Mouse (Mus musculus) embryonic stem cell, embryonic (primary cell): ENCODE results near the gene Metrn.

Source experiments
- CTCF ChIA-PET, 4 experiments: fragments of 300-600 bp in 2 of 4; fragments of 350-600 bp in 2 of 4; sonication (Branson Sonifier 250); formaldehyde crosslinking; loops; one replicate each; lab custom pipeline; 2022; ENCODE audit warnings: inconsistent platforms in 2 of 4; lab: Charles Lee
- POLR2A ChIA-PET, 4 experiments: fragments of 300-600 bp in 2 of 4; fragments of 350-600 bp in 2 of 4; sonication (Branson Sonifier 250); formaldehyde crosslinking; loops; one replicate each; lab custom pipeline; 2022; ENCODE audit warnings: antibody characterized with exemption in 4 of 4, inconsistent platforms in 1 of 4; lab: Charles Lee

Gene Metrn

GRCm38 (mm10) chr17:25834595-25835222 is 37.8 kb upstream of the Metrn start:
- ChIA-PET POLR2A (interaction anchor here in 2 of 4 experiments (0.7 to 9.2 kb wide), 16 partner anchors 10 to 398 kb away, joined by 3 to 114 read pairs (median 19); partner anchors contain the start of genes Mcrip2 (in 2 of the 2), Rhot2 (in 2 of the 2), Wdr24 (in 2 of the 2) and Gm20683 (in 1 of the 2)), CTCF (interaction anchor here in 1 of 4 experiments (1.2 to 1.4 kb wide), 2 partner anchors 34 to 111 kb away, joined by 3 read pairs; no protein-coding TSS in a partner anchor)

- CTCF ChIA-PET = interaction anchor here in 3 of 4 experiments (1.0 to 2.1 kb wide), 7 partner anchors 10 to 266 kb away, joined by 3 to 7 read pairs (median 5); partner anchors contain the start of gene Rhot2 (in 2 of the 3)
- POLR2A ChIA-PET = interaction anchor here in 3 of 4 experiments (0.7 to 9.2 kb wide), 60 partner anchors 8 to 1098 kb away, joined by 3 to 114 read pairs (median 8); partner anchors contain the start of genes Mcrip2 (in 3 of the 3), Rhot2 (in 3 of the 3), Wdr24 (in 3 of the 3) and Wdr90 (in 3 of the 3)
These were observed 37.1 kb upstream of the Metrn start for GRCm38 (mm10) chr17:25833961-25834594.

- ChIA-PET CTCF (interaction anchor here (0.6 to 2.1 kb wide), 24 partner anchors 9 to 410 kb away, joined by 3 to 11 read pairs (median 4); partner anchors contain the start of genes Rhot2 (in 3 of the 4), Wdr24 (in 2 of the 4), Chtf18 (in 1 of the 4) and Fam234a (in 1 of the 4)), POLR2A (interaction anchor here (0.5 to 9.2 kb wide), 128 partner anchors 8 to 1354 kb away, joined by 3 to 114 read pairs (median 5); partner anchors contain the start of genes Chtf18 (in 4 of the 4), Rpusd1 (in 4 of the 4), Gm20683 (in 3 of the 4) and Mcrip2 (in 3 of the 4))
These were observed 36.3 kb upstream of the Metrn start, which contains the start of gene Stub1 for GRCm38 (mm10) chr17:25833291-25833663. Stub1 (minus strand) TSS chr17:25833404.

GRCm38 (mm10) chr17:25832436-25833290 is 35.7 kb upstream of the Metrn start:
- POLR2A ChIA-PET = interaction anchor here (0.5 to 9.2 kb wide), 142 partner anchors 9 to 1354 kb away, joined by 3 to 114 read pairs (median 5); partner anchors contain the start of genes Chtf18 (in 4 of the 4), Rpusd1 (in 4 of the 4), Gm20683 (in 3 of the 4) and Mcrip2 (in 3 of the 4)
- CTCF ChIA-PET = interaction anchor here (0.6 to 2.1 kb wide), 27 partner anchors 9 to 885 kb away, joined by 3 to 11 read pairs (median 4); partner anchors contain the start of genes Rhot2 (in 3 of the 4), Wdr24 (in 2 of the 4), Chtf18 (in 1 of the 4) and Fam234a (in 1 of the 4)

- CTCF ChIA-PET = interaction anchor here (0.6 to 2.1 kb wide), 10 partner anchors 8 to 437 kb away, joined by 3 to 11 read pairs (median 5); partner anchors contain the start of genes Chtf18 (in 1 of the 4), Narfl (in 1 of the 4), Rpusd1 (in 1 of the 4) and Wdr24 (in 1 of the 4)
- POLR2A ChIA-PET = interaction anchor here (0.5 to 9.2 kb wide), 55 partner anchors 8 to 1304 kb away, joined by 3 to 114 read pairs (median 8); partner anchors contain the start of genes Gm20683 (in 3 of the 4), Wdr24 (in 3 of the 4), Chtf18 (in 2 of the 4) and Fbxl16 (in 2 of the 4)
These were observed 34.7 kb upstream of the Metrn start for GRCm38 (mm10) chr17:25831451-25832281.

- POLR2A ChIA-PET = interaction anchor here (0.5 to 9.2 kb wide), 15 partner anchors 7 to 1108 kb away, joined by 3 to 114 read pairs (median 22); partner anchors contain the start of genes Gm20683 (in 3 of the 4), Rhot2 (in 2 of the 4), AC134908.4 (in 1 of the 4) and Chtf18 (in 1 of the 4)
- CTCF ChIA-PET = interaction anchor here in 1 of 4 experiments (1.2 kb wide), 1 partner anchor 179 kb away, joined by 4 read pairs; no protein-coding TSS in a partner anchor
These were observed 34.0 kb upstream of the Metrn start for GRCm38 (mm10) chr17:25830806-25831431.

- POLR2A ChIA-PET = interaction anchor here in 3 of 4 experiments (0.6 to 9.2 kb wide), 15 partner anchors 11 to 103 kb away, joined by 3 to 114 read pairs (median 7); partner anchors contain the start of genes Gm20683 (in 2 of the 3), Rhot2 (in 2 of the 3), Chtf18 (in 1 of the 3) and Haghl (in 1 of the 3)
These were observed 33.3 kb upstream of the Metrn start for GRCm38 (mm10) chr17:25830200-25830753.

GRCm38 (mm10) chr17:25829558-25830017 is 32.7 kb upstream of the Metrn start:
- ChIA-PET CTCF (interaction anchor here in 1 of 4 experiments (1.5 kb wide), 1 partner anchor 15 kb away, joined by 4 read pairs; the partner anchor contains the start of gene Rhot2), POLR2A (interaction anchor here in 3 of 4 experiments (0.6 to 9.2 kb wide), 21 partner anchors 7 to 730 kb away, joined by 3 to 114 read pairs (median 5); partner anchors contain the start of genes Gm20683 (in 2 of the 3), Haghl (in 2 of the 3), Rhot2 (in 2 of the 3) and Capn15 (in 1 of the 3))

More at GRCm38 (mm10) chr17:25830200-25830753, 33.3 kb upstream of the Metrn start:
- CTCF ChIA-PET = interaction anchor here in 1 of 4 experiments (1.2 kb wide), 1 partner anchor 179 kb away, joined by 4 read pairs; no protein-coding TSS in a partner anchor

- POLR2A ChIA-PET = interaction anchor here (0.6 to 9.2 kb wide), 42 partner anchors 8 to 1412 kb away, joined by 3 to 114 read pairs (median 5); partner anchors contain the start of genes Rhbdl1 (in 3 of the 4), Rpusd1 (in 3 of the 4), Chtf18 (in 2 of the 4) and Gm20683 (in 2 of the 4)
- CTCF ChIA-PET = interaction anchor here in 3 of 4 experiments (0.6 to 1.5 kb wide), 6 partner anchors 16 to 272 kb away, joined by 3 to 6 read pairs (median 4); partner anchors contain the start of genes Chtf18 (in 1 of the 3), Narfl (in 1 of the 3), Rhot2 (in 1 of the 3) and Rpusd1 (in 1 of the 3)
These were observed 32.0 kb upstream of the Metrn start, which contains the start of gene Jmjd8 for GRCm38 (mm10) chr17:25828712-25829557. Jmjd8 (plus strand) TSS chr17:25828867.

- CTCF ChIA-PET = interaction anchor here in 3 of 4 experiments (0.6 to 1.5 kb wide), 7 partner anchors 16 to 295 kb away, joined by 3 to 6 read pairs (median 3); partner anchors contain the start of genes Chtf18 (in 1 of the 3), Mrpl28 (in 1 of the 3), Narfl (in 1 of the 3) and Rhot2 (in 1 of the 3)
These were observed 31.3 kb upstream of the Metrn start for GRCm38 (mm10) chr17:25828223-25828594.

GRCm38 (mm10) chr17:25827546-25828222 is 30.7 kb upstream of the Metrn start:
- ChIA-PET CTCF (interaction anchor here in 2 of 4 experiments (0.6 kb wide), 3 partner anchors 28 to 296 kb away, joined by 3 to 6 read pairs (median 3); partner anchors contain the start of gene Mrpl28 (in 1 of the 2)), POLR2A (interaction anchor here (0.6 to 9.2 kb wide), 28 partner anchors 8 to 1411 kb away, joined by 3 to 114 read pairs (median 4); partner anchors contain the start of genes Rhbdl1 (in 3 of the 4), Rpusd1 (in 2 of the 4), Capn15 (in 1 of the 4) and Chtf18 (in 1 of the 4))

More at GRCm38 (mm10) chr17:25828223-25828594, 31.3 kb upstream of the Metrn start:
- POLR2A ChIA-PET = interaction anchor here (0.6 to 9.2 kb wide), 34 partner anchors 9 to 1412 kb away, joined by 3 to 114 read pairs (median 5); partner anchors contain the start of genes Rhbdl1 (in 3 of the 4), Gng13 (in 2 of the 4), Haghl (in 2 of the 4) and Rhot2 (in 2 of the 4)

- POLR2A ChIA-PET = interaction anchor here in 2 of 4 experiments (0.6 to 9.2 kb wide), 10 partner anchors 9 to 562 kb away, joined by 3 to 92 read pairs (median 3); partner anchors contain the start of genes Capn15 (in 1 of the 2), Rhbdl1 (in 1 of the 2) and Wfikkn1 (in 1 of the 2)
- CTCF ChIA-PET = no interaction called here
These were observed 30.1 kb upstream of the Metrn start for GRCm38 (mm10) chr17:25827011-25827410.
